Mouse (Mus musculus): ENCODE data around the gene Ranbp17.

DNA sequence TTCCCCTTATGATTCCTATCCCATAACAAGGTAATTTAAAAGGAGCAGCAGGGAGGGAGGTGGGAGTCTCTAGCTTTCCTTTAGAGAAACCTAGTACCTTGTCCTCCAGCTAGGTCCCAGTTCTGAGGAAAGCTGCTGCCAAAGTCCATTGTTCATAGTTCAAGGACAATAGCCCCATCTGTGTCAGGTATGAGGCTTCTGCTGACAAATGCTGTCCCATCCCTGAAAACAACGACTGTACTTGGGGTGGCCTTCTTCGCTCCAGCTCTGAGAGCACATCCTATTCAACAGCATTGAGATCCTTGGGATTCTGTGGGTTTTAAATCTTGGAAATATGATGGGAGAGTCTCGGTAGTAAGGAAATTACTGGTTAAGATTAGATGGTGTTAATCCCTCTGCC lies 23.1 kb upstream of the Ranbp17 start:
- no peak for TF ChIP-seq POLR2A (IDR thresholded peaks at IDR 0.05; ENCODE audit: borderline replicate concordance, extremely low read depth, insufficient read depth, insufficient read length, poor library complexity, severe bottlenecking)
- no peak for TF ChIP-seq CTCF (IDR thresholded peaks at IDR 0.05; ENCODE audit: borderline replicate concordance, extremely low read depth, insufficient read depth, insufficient read length)
